Mouse (Mus musculus): Measurements from ENCODE around the gene Vim. TPM values are rescaled to one million over a fixed set of nuclear protein-coding genes. Genes with fewer than 3 reads are reported as not detected.

Gene Vim
- polyA plus RNA-seq, 2 experiments: 70.8 to 98.0 TPM

- WGBS (ENCODE audit: insufficient replicate concordance): 21% methylated on average over 1 of the region's 1 CpGs
- ATAC-seq (ENCODE audit: insufficient read depth): no peak
- TF ChIP-seq CTCF (IDR thresholded peaks at IDR 0.05; ENCODE audit: low read depth): no peak
- no peak for TF ChIP-seq EP300 (IDR thresholded peaks at IDR 0.05; ENCODE audit: low read depth)
- DNase-seq (ENCODE audit: low read depth in 3 of 3, low spot score in 3 of 3): no peak
- Histone ChIP-seq H3K9me3 (ENCODE audit: control insufficient read depth, low read length) (no peaks in the 10 kb centered on the region), H3K4me2 (ENCODE audit: low read depth) (no peak overlapping the region), H3K9ac (replicated peaks) (no peak overlapping the region), H3K4me3 (ENCODE audit: insufficient read depth in 1 of 2, low read depth in 2 of 2, low read length in 2 of 2) (no peak overlapping the region), H3K27me3 (ENCODE audit: control insufficient read depth, insufficient read depth, low read length) (no peaks in the 10 kb centered on the region), H3K4me1 (replicated peaks; ENCODE audit: control insufficient read depth in 2 of 2, insufficient read depth in 2 of 2, low read length in 1 of 2) (peaks cover 5 to 31% of the 10 kb centered on the region in 2 experiments), H3K27ac (no peak overlapping the region), H3K36me3 (replicated peaks; ENCODE audit: control insufficient read depth, insufficient read depth, low read depth) (no peaks in the 10 kb centered on the region)
Observed at GRCm38 (mm10) chr2:13539860-13540259, 33.9 kb upstream of the Vim start.

- peak overlapping the region; percentile 79 to 83 for H3K4me3 ChIP-seq (ENCODE audit: insufficient read depth in 1 of 2, low read depth in 2 of 2, low read length in 2 of 2)
- H3K9ac ChIP-seq (replicated peaks): peak overlapping the region; percentile 83
- H3K36me3 ChIP-seq (replicated peaks; ENCODE audit: control insufficient read depth, insufficient read depth, low read depth): no peaks in the 10 kb centered on the region
- peak; percentile 51 for ATAC-seq (ENCODE audit: insufficient read depth)
- H3K4me2 ChIP-seq (ENCODE audit: low read depth): peak overlapping the region; percentile 96
- TF ChIP-seq EP300 (IDR thresholded peaks at IDR 0.05; ENCODE audit: low read depth): no peak
- TF ChIP-seq CTCF (IDR thresholded peaks at IDR 0.05; ENCODE audit: low read depth): no peak
- H3K4me1 ChIP-seq (replicated peaks; ENCODE audit: control insufficient read depth in 2 of 2, insufficient read depth in 2 of 2, low read length in 1 of 2): peaks cover 6 to 16% of the 10 kb centered on the region in 2 experiments
- WGBS (ENCODE audit: insufficient replicate concordance): 34% methylated on average over 8 of the region's 8 CpGs
- peak overlapping the region; percentile 92 for H3K27ac ChIP-seq
- H3K9me3 ChIP-seq (ENCODE audit: control insufficient read depth, low read length): no peaks in the 10 kb centered on the region
- H3K27me3 ChIP-seq (ENCODE audit: control insufficient read depth, insufficient read depth, low read length): no peaks in the 10 kb centered on the region
- no peak for DNase-seq (ENCODE audit: low read depth in 3 of 3, low spot score in 3 of 3)
Observed at GRCm38 (mm10) chr2:13543519-13544124, 30.1 kb upstream of the Vim start.

GRCm38 (mm10) chr2:13544193-13544824 lies 29.4 kb upstream of the Vim start, which contains the start of gene Trdmt1:
Trdmt1 (minus strand) TSS chr2:13544668.
- Histone ChIP-seq H3K9ac (replicated peaks) (peak within 1 kb of the TSS; percentile 83), H3K27ac (peak within 1 kb of the TSS; percentile 92), H3K27me3 (ENCODE audit: control insufficient read depth, insufficient read depth, low read length) (no peaks in the 10 kb centered on the region), H3K36me3 (replicated peaks; ENCODE audit: control insufficient read depth, insufficient read depth, low read depth) (no peaks in the 10 kb centered on the region), H3K9me3 (ENCODE audit: control insufficient read depth, low read length) (no peaks in the 10 kb centered on the region), H3K4me1 (replicated peaks; ENCODE audit: control insufficient read depth in 2 of 2, insufficient read depth in 2 of 2, low read length in 1 of 2) (peaks cover 6 to 11% of the 10 kb centered on the region in 2 experiments), H3K4me2 (ENCODE audit: low read depth) (peak within 1 kb of the TSS; percentile 96), H3K4me3 (ENCODE audit: insufficient read depth in 1 of 2, low read depth in 2 of 2, low read length in 2 of 2) (peak within 1 kb of the TSS; percentile 79 to 83)
- ATAC-seq (ENCODE audit: insufficient read depth) (peak; percentile 100), DNase-seq (ENCODE audit: low read depth in 3 of 3, low spot score in 3 of 3) (peak; percentile 81 to 86 (median 85))
- TF ChIP-seq CTCF (IDR thresholded peaks at IDR 0.05; ENCODE audit: low read depth) (no peak), EP300 (IDR thresholded peaks at IDR 0.05; ENCODE audit: low read depth) (no peak)
- WGBS (ENCODE audit: insufficient replicate concordance): under 1% methylated on average over 39 of the region's 39 CpGs

- TF ChIP-seq EP300 (IDR thresholded peaks at IDR 0.05; ENCODE audit: low read depth) (no peak), CTCF (IDR thresholded peaks at IDR 0.05; ENCODE audit: low read depth) (no peak)
- peaks cover 3 to 6% of the 10 kb centered on the region in 2 experiments for H3K4me1 ChIP-seq (replicated peaks; ENCODE audit: control insufficient read depth in 2 of 2, insufficient read depth in 2 of 2, low read length in 1 of 2)
- WGBS (ENCODE audit: insufficient replicate concordance): 63% methylated on average over 3 of the region's 3 CpGs
- H3K4me3 ChIP-seq (ENCODE audit: insufficient read depth in 1 of 2, low read depth in 2 of 2, low read length in 2 of 2): no peak overlapping the region
- no peaks in the 10 kb centered on the region for H3K9me3 ChIP-seq (ENCODE audit: control insufficient read depth, low read length)
- H3K27me3 ChIP-seq (ENCODE audit: control insufficient read depth, insufficient read depth, low read length): no peaks in the 10 kb centered on the region
- no peak overlapping the region for H3K27ac ChIP-seq
- ATAC-seq (ENCODE audit: insufficient read depth) (no peak), DNase-seq (ENCODE audit: low read depth in 3 of 3, low spot score in 3 of 3) (no peak)
- H3K9ac ChIP-seq (replicated peaks): no peak overlapping the region
- no peaks in the 10 kb centered on the region for H3K36me3 ChIP-seq (replicated peaks; ENCODE audit: control insufficient read depth, insufficient read depth, low read depth)
- H3K4me2 ChIP-seq (ENCODE audit: low read depth): no peak overlapping the region
Observed at GRCm38 (mm10) chr2:13548749-13549148, 25.0 kb upstream of the Vim start.

GRCm38 (mm10) chr2:13553966-13554365 lies 19.8 kb upstream of the Vim start:
- WGBS (ENCODE audit: insufficient replicate concordance): 49% methylated on average over 2 of the region's 2 CpGs
- Histone ChIP-seq H3K27ac (no peak overlapping the region), H3K9me3 (ENCODE audit: control insufficient read depth, low read length) (no peaks in the 10 kb centered on the region), H3K36me3 (replicated peaks; ENCODE audit: control insufficient read depth, insufficient read depth, low read depth) (no peaks in the 10 kb centered on the region), H3K4me1 (replicated peaks; ENCODE audit: control insufficient read depth in 2 of 2, insufficient read depth in 2 of 2, low read length in 1 of 2) (0 out of 4 replicates have a peak, but pooled peaks cover 0 to 2% of the 10 kb centered on the region in 2 experiments), H3K9ac (replicated peaks) (no peak overlapping the region), H3K4me3 (ENCODE audit: insufficient read depth in 1 of 2, low read depth in 2 of 2, low read length in 2 of 2) (no peak overlapping the region), H3K4me2 (ENCODE audit: low read depth) (no peak overlapping the region), H3K27me3 (ENCODE audit: control insufficient read depth, insufficient read depth, low read length) (no peaks in the 10 kb centered on the region)
- TF ChIP-seq EP300 (IDR thresholded peaks at IDR 0.05; ENCODE audit: low read depth) (no peak), CTCF (IDR thresholded peaks at IDR 0.05; ENCODE audit: low read depth) (no peak)
- DNase-seq (ENCODE audit: low read depth in 3 of 3, low spot score in 3 of 3) (no peak), ATAC-seq (ENCODE audit: insufficient read depth) (no peak)
